Mouse (Mus musculus) bone marrow macrophage, adult 2 months (primary cell): ENCODE results near the gene Ppm1h.

Source experiments
- CTCF ChIP-seq: IDR thresholded peaks from 2 replicates; pipeline ENCODE4 v1.5.1; 2012; ENCODE audit warnings: low read depth, mild to moderate bottlenecking, low read length, moderate library complexity
- POLR2A ChIP-seq: IDR thresholded peaks from 2 replicates; pipeline ENCODE4 v1.6.1; 2012; ENCODE audit warnings: mild to moderate bottlenecking, low read depth, low read length, borderline replicate concordance

DNA sequence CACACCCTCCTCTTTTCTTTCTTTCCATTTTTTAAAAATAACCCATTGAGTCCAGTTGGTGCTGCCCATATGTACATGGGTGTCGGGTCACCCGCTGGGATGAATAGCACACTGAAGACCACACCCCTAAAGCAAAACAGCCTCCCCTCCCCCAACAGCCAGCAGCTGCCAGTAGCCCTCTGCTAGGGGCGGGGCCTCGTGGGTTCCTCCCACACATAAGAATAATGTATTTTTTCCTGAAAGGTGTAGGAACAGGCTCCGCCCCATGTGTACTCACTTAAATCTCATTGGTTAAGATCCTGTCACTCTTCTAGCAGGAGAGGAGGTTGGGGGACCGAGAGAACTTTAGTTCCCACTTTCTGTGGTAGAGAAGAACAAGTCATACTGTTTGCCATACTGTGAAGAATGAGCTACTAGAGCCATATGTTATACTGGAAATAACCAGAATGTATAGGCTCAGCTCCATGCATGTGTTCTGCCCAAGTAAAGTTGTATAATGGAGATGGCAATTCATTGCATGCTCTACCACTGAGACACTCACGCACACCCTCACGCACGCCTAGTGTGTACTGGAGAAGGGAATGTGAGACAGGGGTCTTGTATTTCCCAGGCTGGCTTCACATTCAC, 231.0 kb downstream of the Ppm1h start:
- TF ChIP-seq POLR2A (no peak), CTCF (no peak)
